Mouse (Mus musculus) kidney, embryonic 14.5 days (tissue): ENCODE results near the gene Lrba. TPM values are rescaled to one million over a fixed set of nuclear protein-coding genes. Genes with fewer than 3 reads are reported as not detected.

Experiments used
- ATAC-seq: fragments of 200-750 bp; cut with Nextera tagmentation; 2 replicates; pipeline ENCODE4 v1.8.0; 2017; ENCODE audit warnings: moderate number of reproducible peaks, mild to moderate bottlenecking, moderate TSS enrichment, moderate library complexity; ENCODE audit not compliant: low FRiP score, low TSS enrichment
- H3K27ac ChIP-seq: fragments of 300-500 bp; sonication (generic); 2 replicates; pipeline ENCODE4 v1.5.1; 2014; ENCODE audit warnings: low read depth, mild to moderate bottlenecking, low read length, moderate library complexity, mixed read lengths
- H3K27me3 ChIP-seq: fragments of 300-500 bp; sonication (generic); 2 replicates; pipeline ENCODE4 v1.6.1; 2014; ENCODE audit warnings: mild to moderate bottlenecking, low read length; ENCODE audit not compliant: control insufficient read depth, insufficient read depth
- H3K36me3 ChIP-seq: fragments of 300-500 bp; sonication (generic); 2 replicates; pipeline ENCODE4 v1.6.1; 2014; ENCODE audit warnings: low read length, mixed read lengths; ENCODE audit not compliant: control insufficient read depth, insufficient read depth
- H3K4me1 ChIP-seq: fragments of 300-500 bp; sonication (generic); 2 replicates; pipeline ENCODE4 v1.6.1; 2014; ENCODE audit warnings: low read length, mixed read lengths; ENCODE audit not compliant: control insufficient read depth, insufficient read depth
- H3K4me2 ChIP-seq: fragments of 300-500 bp; sonication (generic); replicated peaks from 2 replicates; pipeline ENCODE4 v1.6.1; 2014; ENCODE audit warnings: low read depth, mild to moderate bottlenecking, low read length
- H3K4me3 ChIP-seq: fragments of 300-500 bp; sonication (generic); 2 replicates; pipeline ENCODE4 v1.5.1; 2014; ENCODE audit warnings: mild to moderate bottlenecking, low read length
- H3K9ac ChIP-seq: fragments of 300-500 bp; sonication (generic); 2 replicates; pipeline ENCODE4 v1.6.1; 2014; ENCODE audit warnings: low read depth, mild to moderate bottlenecking, low read length, moderate library complexity
- H3K9me3 ChIP-seq: fragments of 300-500 bp; sonication (generic); 2 replicates; pipeline ENCODE4 v1.6.1; 2016; ENCODE audit warnings: low read length; ENCODE audit not compliant: control insufficient read depth
- WGBS: fragments of 180-500 bp; shearing (Covaris S2); extraction: QIAGEN DNeasy Blood & Tissue Kit; methylation state at CpG from one replicate; pipeline ENCODE4 v1.1.7; 2014; 5-methylcytosine and 5-hydroxymethylcytosine counted together
- polyA plus RNA-seq: library from polyadenylated mRNA; unstranded; fragments of >200 nt; fragmentation: Nextera tagmentation; extraction: Ambion mirVana; gene quantifications from 2 replicates; pipeline ENCODE4 v1.2.1, GENCODE M21; 2014

Lrba gene
- polyA plus RNA-seq, 1 experiment from 2014 or later: 13.4 TPM

DNA sequence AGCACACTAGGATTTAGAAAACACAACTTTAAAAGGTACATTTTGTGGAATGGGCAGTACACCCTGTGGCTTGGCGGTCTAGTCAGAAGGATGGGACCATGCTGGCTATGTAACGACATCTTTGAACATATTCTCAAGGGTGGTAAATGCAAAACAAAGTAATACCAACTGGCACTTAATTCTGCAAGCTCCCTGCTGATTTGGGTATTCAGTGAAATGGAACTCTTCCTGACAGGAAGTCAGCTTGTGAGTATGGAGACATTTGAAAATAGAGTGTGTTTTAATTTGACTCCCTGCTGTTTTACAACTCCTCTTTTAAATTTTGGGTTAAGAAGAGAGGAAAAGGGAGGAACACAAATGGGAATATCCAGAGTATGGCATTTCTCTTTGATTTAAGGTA is 158.1 kb downstream of the Lrba start:
- Histone ChIP-seq H3K9me3 (no peaks in the 10 kb centered on the region), H3K27ac (no peak overlapping the region), H3K4me1 (no peaks in the 10 kb centered on the region), H3K4me3 (no peak overlapping the region), H3K36me3 (no peaks in the 10 kb centered on the region), H3K9ac (no peak overlapping the region), H3K4me2 (no peak overlapping the region), H3K27me3 (no peaks in the 10 kb centered on the region)
- ATAC-seq: no peak
- 27% methylated on average over 2 of the region's 2 CpGs for WGBS

DNA sequence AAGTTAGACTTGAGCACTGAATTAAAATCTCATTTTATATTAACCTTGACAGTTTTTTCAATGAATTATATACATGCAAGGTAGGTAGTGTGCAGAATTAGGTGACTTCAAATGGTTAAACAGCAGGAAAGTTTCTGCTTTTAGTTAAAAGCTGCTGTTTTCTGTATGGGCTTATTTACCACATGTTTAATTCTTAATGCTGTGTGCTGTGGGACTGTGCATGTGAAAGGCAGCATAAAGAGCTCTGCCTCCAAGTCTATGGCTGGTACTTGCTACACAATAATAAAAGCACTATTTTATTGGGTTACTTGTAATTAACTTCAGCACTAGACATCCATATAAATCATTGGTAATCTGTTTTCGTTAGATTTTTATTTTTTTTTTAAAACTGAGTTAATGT is 160.6 kb downstream of the Lrba start:
- no peak overlapping the region for H3K9ac ChIP-seq
- no peaks in the 10 kb centered on the region for H3K27me3 ChIP-seq
- H3K4me1 ChIP-seq: no peaks in the 10 kb centered on the region
- ATAC-seq: no peak
- H3K4me2 ChIP-seq: no peak overlapping the region
- H3K4me3 ChIP-seq: no peak overlapping the region
- no peaks in the 10 kb centered on the region for H3K9me3 ChIP-seq
- no peaks in the 10 kb centered on the region for H3K36me3 ChIP-seq
- no peak overlapping the region for H3K27ac ChIP-seq
- 64% methylated on average over 1 of the region's 1 CpGs for WGBS

DNA sequence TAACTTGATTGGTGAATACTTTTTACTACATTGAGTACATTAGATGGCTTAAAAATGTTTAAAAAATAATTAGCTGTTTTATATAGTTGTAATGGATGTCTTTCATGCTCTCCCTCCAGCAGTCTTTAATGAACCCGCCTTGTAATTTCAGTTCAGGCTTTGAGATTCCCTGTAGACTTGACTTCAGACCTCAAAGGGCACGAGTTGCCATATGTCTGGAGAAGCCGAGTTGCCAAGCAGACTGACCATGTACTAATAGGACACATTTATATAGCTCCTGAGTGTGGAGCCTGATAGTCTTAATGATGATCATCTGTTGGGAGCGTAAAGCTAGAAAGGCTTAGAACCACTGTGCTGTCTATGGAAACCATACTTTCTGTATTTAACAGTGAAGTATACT is 161.8 kb downstream of the Lrba start:
- Histone ChIP-seq H3K9me3 (no peaks in the 10 kb centered on the region), H3K9ac (no peak overlapping the region), H3K4me3 (no peak overlapping the region), H3K4me2 (no peak overlapping the region), H3K36me3 (no peaks in the 10 kb centered on the region), H3K4me1 (no peaks in the 10 kb centered on the region), H3K27ac (no peak overlapping the region), H3K27me3 (no peaks in the 10 kb centered on the region)
- no peak for ATAC-seq
- 66% methylated on average over 4 of the region's 4 CpGs for WGBS

DNA sequence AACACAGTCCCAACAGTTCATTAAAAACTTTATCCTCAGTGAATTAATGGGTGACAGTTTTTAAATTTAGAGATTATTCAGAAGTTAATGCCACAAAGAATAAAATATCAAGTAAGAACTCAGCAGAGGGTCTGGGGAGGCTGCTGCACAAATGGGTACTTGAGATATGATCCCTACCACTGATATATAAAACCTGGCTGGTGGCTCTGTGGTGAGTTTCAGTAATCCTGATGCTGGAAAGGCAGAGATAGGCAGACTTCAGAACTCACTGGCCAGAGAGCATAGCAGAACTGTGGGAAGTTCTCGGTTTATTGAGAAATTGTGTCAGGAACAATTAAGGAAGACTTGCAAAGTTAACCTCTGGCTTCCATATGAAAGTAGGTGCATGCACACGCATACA is 199.3 kb downstream of the Lrba start:
- Histone ChIP-seq H3K36me3 (no peaks in the 10 kb centered on the region), H3K9me3 (no peaks in the 10 kb centered on the region), H3K4me1 (no peaks in the 10 kb centered on the region), H3K4me2 (no peak overlapping the region), H3K27ac (no peak overlapping the region), H3K27me3 (no peaks in the 10 kb centered on the region), H3K4me3 (no peak overlapping the region), H3K9ac (no peak overlapping the region)
- ATAC-seq: no peak
- 91% methylated on average over 2 of the region's 2 CpGs for WGBS

DNA sequence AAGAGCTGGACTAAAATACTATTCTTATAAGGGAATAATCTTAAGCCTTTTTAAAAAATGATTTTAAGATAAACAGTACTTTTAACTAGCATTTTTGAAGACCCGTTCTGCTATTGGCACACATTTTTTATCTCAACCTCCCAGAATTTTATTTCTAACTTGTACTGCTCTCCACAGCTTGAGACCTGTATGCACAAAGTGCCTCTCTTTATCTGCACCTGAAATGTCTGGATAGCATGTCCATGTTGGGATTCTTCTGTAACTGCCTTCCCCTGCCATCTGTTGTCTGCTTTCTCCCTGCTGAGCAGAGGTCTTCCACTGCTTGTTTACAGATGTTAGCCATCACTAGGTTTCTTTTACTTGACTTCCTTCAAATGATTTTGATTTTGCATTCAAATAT is 202.3 kb downstream of the Lrba start:
- no peaks in the 10 kb centered on the region for H3K4me1 ChIP-seq
- no peak overlapping the region for H3K4me3 ChIP-seq
- no peak for ATAC-seq
- no peaks in the 10 kb centered on the region for H3K36me3 ChIP-seq
- H3K27ac ChIP-seq: no peak overlapping the region
- H3K9me3 ChIP-seq: no peaks in the 10 kb centered on the region
- no peaks in the 10 kb centered on the region for H3K27me3 ChIP-seq
- 89% methylated on average over 1 of the region's 1 CpGs for WGBS
- H3K4me2 ChIP-seq: no peak overlapping the region
- no peak overlapping the region for H3K9ac ChIP-seq

DNA sequence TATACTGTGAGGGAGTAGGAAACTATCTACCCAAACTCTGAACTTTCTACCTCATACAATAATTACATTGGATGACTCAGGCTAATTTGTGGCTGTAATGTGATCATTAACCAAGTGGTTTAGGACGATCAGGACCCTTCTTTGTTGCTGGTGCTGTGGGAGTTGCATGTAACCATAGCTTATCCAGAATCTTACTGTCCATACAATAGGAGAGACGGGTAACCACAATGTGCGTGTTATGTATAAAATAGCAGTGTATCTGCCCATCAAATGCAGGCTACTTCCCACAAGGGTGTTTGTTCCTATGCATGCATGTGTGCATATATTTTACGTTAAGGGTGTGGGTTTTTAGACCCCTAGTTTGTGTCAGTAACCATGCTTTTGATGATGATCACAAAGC is 219.0 kb downstream of the Lrba start:
- no peak overlapping the region for H3K9ac ChIP-seq
- no peak overlapping the region for H3K4me3 ChIP-seq
- 72% methylated on average over 4 of the region's 4 CpGs for WGBS
- no peak overlapping the region for H3K4me2 ChIP-seq
- H3K9me3 ChIP-seq: no peaks in the 10 kb centered on the region
- no peaks in the 10 kb centered on the region for H3K4me1 ChIP-seq
- ATAC-seq: no peak
- H3K36me3 ChIP-seq: no peaks in the 10 kb centered on the region
- H3K27ac ChIP-seq: no peak overlapping the region
- H3K27me3 ChIP-seq: no peaks in the 10 kb centered on the region

DNA sequence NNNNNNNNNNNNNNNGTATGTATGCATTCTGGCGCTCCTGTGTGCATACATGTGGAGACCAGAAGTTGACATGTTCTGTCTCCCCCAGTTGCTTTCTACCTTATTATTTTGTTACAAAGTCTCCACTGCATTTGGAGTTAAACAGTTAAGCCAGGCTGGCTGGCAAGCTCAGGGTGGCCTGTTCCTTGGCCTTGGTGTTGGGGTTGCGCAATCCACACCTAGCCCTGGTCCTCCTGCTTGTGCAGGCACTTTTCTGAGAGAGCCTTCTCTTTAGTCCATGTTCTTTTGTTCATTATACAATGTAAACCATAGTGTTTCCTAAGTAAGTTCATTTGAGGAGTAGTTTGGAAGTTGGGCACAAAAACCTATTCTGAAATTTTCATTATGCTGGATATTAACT is 226.7 kb downstream of the Lrba start:
- no peaks in the 10 kb centered on the region for H3K36me3 ChIP-seq
- H3K9ac ChIP-seq: no peak overlapping the region
- no peaks in the 10 kb centered on the region for H3K27me3 ChIP-seq
- H3K4me1 ChIP-seq: no peaks in the 10 kb centered on the region
- no peak overlapping the region for H3K27ac ChIP-seq
- no peak for ATAC-seq
- no peaks in the 10 kb centered on the region for H3K9me3 ChIP-seq
- H3K4me2 ChIP-seq: no peak overlapping the region
- H3K4me3 ChIP-seq: no peak overlapping the region
- 96% methylated on average over 2 of the region's 2 CpGs for WGBS

DNA sequence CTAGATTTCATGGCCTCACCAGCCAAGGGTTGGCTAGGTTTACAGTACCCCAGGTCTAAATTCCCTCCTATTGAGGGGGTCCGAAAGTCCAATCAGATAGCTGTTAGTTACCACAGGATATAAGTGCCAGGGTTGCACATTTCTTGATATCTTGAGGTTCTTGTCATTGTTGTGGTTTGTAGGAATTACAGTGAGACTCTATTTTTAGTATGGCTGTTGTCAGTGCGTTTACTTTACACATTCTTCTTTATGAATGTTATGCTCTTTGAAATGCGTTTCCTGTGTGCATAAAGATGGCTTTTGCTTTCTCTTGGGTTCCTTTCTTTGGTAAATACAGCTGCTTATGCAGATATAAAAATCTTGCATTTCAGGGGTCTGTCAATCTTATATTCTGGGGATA is 237.1 kb downstream of the Lrba start:
- no peaks in the 10 kb centered on the region for H3K27me3 ChIP-seq
- no peaks in the 10 kb centered on the region for H3K4me1 ChIP-seq
- H3K27ac ChIP-seq: no peak overlapping the region
- H3K9ac ChIP-seq: no peak overlapping the region
- H3K36me3 ChIP-seq: no peaks in the 10 kb centered on the region
- H3K4me2 ChIP-seq: no peak overlapping the region
- H3K9me3 ChIP-seq: no peaks in the 10 kb centered on the region
- H3K4me3 ChIP-seq: no peak overlapping the region
- 87% methylated on average over 3 of the region's 3 CpGs for WGBS
- no peak for ATAC-seq

DNA sequence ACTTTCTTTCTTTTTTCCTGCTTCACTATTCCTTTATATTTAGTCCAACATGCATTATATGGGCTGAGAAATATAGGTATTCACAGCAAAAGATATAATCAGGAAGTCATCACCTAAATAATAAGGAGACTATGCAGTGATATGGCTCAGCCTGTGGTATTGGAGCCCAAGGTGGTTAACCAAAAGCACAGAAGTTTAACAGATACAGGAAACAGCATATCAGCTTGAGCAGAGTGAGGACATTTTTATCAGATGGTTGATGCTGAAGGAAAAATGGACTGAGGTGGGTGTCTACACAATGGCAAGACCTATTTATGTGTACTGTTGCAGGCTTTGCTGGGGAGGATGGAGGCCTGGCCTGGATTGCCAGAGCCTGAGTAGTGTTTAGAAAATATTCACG is 265.5 kb downstream of the Lrba start:
- no peak overlapping the region for H3K9ac ChIP-seq
- WGBS: 86% methylated on average over 1 of the region's 1 CpGs
- H3K27ac ChIP-seq: no peak overlapping the region
- H3K4me3 ChIP-seq: no peak overlapping the region
- H3K27me3 ChIP-seq: no peaks in the 10 kb centered on the region
- ATAC-seq: no peak
- no peaks in the 10 kb centered on the region for H3K4me1 ChIP-seq
- H3K4me2 ChIP-seq: no peak overlapping the region
- H3K36me3 ChIP-seq: no peaks in the 10 kb centered on the region
- no peaks in the 10 kb centered on the region for H3K9me3 ChIP-seq

DNA sequence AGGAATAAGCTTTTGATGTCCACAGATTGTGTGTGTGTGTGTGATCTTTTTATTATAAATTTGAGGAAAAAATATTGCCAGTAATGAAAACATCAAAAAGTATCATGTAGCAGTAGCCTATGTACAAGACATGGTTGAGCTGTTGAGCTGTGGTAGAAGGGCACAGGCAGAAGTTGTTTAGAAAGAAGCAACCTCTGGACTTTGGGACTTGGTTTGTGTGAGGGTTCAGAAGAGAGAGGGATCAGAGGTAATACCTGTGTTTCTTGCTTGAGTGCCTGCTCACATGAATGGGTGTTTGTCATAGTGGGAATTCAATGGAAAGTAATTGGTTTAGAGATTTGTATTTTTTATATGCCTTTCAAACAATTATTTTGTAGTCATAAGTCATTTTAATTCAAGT is 276.1 kb downstream of the Lrba start:
- Histone ChIP-seq H3K9ac (no peak overlapping the region), H3K27ac (no peak overlapping the region), H3K9me3 (no peaks in the 10 kb centered on the region), H3K36me3 (no peaks in the 10 kb centered on the region), H3K4me1 (no peaks in the 10 kb centered on the region), H3K27me3 (no peaks in the 10 kb centered on the region), H3K4me2 (no peak overlapping the region), H3K4me3 (no peak overlapping the region)
- ATAC-seq: no peak
